Mouse (Mus musculus) layer of hippocampus, adult 11-12 months (tissue): ENCODE measurements around the gene Ltbp1.

ENCODE experiments used
- DNase-seq: peaks from one replicate; pipeline ENCODE4 v3.0.0; 2022; ENCODE audit warnings: low spot score

Ltbp1 gene

GRCm38 (mm10) chr17:75177920-75178867 is 172.8 kb downstream of the Ltbp1 start:
- DNase-seq: peak; percentile 10

GRCm38 (mm10) chr17:75179001-75179400 is 173.6 kb downstream of the Ltbp1 start:
- DNase-seq: no peak

- no peak for DNase-seq
Observed at GRCm38 (mm10) chr17:75180301-75180700, 174.9 kb downstream of the Ltbp1 start.

DNA sequence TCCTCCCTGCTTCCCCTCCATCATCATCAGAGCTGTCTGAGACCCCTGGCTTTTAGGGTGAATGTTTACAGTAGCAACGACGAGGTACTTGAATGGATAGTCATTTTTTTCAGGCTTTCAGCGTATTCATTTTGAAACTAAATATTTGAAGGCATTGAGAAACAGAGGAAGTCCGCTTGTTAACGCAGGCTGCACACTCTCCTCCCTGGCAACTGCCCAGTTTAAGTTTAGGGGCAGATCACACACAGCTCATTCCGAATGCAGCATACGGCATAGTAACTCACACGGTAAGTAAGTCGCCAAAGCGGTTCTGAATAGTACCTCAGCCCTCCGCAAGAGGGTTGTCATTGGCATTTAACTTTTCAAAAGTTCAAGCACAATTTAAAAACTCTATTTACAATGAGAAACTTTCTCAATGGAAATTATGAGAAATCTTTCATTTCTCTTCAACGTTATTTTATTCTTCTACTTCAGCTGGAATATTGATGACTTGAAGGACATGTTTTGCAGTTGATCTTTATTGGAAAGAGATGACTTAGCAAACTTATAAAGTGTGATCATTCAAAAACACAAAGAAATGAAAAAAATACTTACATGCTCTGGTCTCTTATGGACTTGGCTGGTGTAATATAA is 175.7 kb downstream of the Ltbp1 start:
- no peak for DNase-seq

- DNase-seq: no peak
Observed at GRCm38 (mm10) chr17:75182319-75183001, 177.1 kb downstream of the Ltbp1 start.

GRCm38 (mm10) chr17:75186732-75187509 is 181.6 kb downstream of the Ltbp1 start:
- DNase-seq: no peak

DNA sequence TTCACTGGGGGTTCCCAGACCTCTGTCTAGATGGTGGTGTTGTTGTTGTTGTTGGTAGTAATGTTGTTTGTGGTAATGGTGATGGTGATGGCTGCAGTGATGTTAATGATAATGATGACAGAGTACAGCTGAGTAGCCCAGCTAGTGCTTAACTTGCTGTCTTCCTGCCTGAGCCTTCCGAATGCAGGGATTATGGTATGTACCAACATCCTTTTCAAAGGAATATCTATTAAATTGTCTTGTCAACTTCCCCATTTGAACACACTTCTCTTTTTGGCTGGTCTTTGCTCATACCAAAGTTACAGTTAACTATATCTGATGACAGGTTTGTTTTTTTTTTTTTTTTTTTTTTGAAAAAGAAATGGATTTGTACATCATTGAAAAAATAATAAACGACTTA is 191.6 kb downstream of the Ltbp1 start:
- no peak for DNase-seq

- DNase-seq: no peak
Observed at GRCm38 (mm10) chr17:75198767-75199166, 193.4 kb downstream of the Ltbp1 start.

DNA sequence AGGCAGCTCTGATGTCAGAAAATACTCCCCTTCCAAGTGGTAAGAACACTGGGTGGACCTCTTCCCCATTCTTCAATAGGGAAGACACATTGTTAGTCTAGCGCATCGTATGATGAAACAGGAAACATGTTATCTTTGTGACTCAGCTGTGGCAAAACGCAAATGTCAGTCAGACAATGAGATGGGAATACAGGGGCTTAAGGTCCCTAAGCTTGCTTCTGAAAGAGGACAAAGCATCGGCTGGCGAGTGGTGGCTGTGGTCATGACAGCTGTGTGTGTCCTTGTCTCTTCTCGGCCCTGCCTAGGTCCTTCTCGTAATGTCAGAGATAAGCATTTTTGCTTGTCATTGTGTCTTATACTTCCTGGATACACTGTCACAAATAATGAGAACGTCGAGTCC is 194.3 kb downstream of the Ltbp1 start:
- DNase-seq: no peak

- no peak for DNase-seq
Observed at GRCm38 (mm10) chr17:75202314-75202713, 196.9 kb downstream of the Ltbp1 start.

- DNase-seq: no peak
Observed at GRCm38 (mm10) chr17:75204065-75204464, 198.7 kb downstream of the Ltbp1 start.

- DNase-seq: no peak
Observed at GRCm38 (mm10) chr17:75206281-75206680, 200.9 kb downstream of the Ltbp1 start.

DNA sequence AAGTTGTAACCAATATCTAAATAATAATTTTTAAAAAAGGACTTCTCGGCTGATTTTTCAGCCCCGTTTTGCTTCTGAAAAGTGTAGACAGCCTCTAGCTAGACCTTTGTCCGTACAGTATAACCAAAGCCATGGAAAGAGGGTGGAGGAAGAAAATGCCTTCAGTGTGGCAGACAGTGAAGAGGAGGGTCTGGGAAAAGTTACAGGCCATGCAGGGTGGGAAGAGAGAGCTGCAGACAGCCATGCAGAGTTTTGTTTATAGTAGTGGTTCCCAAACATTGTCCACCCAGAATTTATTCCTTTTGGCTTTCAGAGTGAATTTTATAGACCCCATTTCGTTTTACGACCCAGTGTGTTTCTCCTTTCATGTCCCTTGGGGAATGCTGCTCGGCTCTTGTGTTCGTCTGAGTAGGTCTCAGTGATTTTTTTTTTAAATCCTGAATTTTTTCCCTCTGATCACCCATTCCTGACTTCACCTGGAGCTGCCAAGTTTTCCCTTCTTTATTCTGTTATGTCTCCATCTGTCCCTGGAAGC is 202.9 kb downstream of the Ltbp1 start:
- DNase-seq: no peak

- no peak for DNase-seq
Observed at GRCm38 (mm10) chr17:75210526-75210925, 205.2 kb downstream of the Ltbp1 start.

DNA sequence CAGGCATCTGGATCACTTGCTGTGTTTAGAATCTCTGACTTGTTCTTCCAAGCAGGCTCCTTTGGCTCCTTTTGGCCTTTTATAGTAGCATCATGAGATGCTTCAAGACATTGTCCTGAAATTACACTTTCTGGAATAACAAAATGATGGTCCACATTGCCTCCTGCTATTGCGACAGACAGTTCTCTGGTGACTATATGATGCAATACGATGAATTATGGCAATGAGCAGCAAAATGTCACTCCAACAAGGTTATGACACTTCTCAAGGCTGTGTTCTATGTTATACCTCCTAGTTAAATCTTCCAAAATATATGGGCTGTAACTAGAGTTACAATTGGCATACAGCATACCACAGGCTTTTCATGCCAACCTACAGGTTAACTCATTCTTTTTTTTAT is 211.0 kb downstream of the Ltbp1 start:
- no peak for DNase-seq

DNA sequence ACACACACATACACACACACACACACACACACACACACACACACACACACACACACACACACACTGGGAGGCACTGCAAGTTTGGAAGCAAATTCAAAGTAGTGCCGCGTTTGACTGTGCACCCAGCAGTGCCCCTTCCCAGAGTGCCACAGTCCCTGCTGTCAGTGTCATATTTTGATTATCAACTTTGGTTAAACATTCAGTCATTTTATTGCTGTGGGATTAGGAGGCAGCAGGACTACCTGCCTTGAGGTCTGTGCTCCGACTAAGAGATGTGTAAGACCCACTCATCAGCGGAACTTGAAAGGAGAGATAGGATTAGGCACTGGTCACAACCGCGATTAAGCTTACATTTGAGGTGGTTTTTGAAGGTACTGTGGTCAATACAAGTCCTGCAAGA is 213.3 kb downstream of the Ltbp1 start:
- DNase-seq: no peak

DNA sequence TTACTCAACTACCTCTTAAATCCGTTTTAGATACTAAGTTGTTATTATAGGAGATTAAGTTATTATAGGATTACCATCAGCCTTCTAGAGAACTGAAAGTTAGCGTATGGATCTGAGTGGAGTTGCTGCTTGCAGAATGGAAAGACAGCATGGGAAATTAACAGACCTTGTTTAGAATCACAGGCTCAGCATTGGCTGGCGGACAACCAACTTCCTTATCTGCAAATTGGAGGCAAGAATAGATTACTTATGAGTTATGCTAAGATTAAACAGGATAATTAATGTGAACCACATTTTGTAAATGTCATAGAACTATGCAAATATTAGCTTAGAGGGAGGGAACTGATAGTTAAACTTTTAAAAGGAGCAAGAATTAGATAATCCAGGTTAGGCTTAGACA is 223.0 kb downstream of the Ltbp1 start:
- DNase-seq: no peak

DNA sequence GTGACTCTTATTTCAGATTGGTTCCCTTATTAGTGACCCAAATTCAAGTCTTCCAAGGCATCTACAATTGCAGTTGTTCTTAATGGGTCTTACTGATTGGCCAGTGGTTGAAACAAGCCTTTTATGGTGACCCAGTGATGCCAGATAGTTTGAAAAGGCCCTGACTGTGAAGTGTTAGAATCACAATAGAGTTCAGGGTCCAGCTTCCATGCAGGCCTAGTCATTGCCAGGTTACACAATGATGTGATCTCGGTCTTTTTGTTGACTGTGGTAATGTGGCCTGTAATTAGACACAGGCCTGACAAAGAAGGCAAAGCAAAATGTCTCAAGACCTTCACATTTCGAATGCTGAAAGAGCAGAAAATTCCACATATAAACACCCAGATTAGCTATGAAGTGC is 227.8 kb downstream of the Ltbp1 start:
- no peak for DNase-seq

GRCm38 (mm10) chr17:75233923-75234322 is 228.6 kb downstream of the Ltbp1 start:
- DNase-seq: no peak

DNA sequence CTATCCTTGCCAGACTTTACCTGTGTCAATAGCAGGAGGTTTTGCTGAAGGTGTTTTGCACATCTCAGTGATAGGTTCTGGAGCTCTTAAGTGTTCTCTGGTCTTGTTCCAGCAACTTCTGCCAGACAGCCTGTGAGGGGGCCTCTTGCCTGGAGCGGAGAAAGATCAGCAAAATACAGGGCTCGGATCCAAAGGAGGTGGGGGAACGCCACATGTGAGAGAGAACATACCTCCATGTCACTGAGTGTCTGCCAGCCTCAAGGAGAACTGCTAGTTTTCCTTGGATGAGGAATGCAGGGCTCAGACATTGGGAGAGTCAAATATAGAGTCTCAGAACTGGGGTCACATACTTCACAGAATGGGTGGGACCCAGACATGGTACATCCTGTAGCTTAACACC is 230.4 kb downstream of the Ltbp1 start:
- peak; percentile 6 for DNase-seq

GRCm38 (mm10) chr17:75236543-75236942 is 231.2 kb downstream of the Ltbp1 start:
- no peak for DNase-seq

DNA sequence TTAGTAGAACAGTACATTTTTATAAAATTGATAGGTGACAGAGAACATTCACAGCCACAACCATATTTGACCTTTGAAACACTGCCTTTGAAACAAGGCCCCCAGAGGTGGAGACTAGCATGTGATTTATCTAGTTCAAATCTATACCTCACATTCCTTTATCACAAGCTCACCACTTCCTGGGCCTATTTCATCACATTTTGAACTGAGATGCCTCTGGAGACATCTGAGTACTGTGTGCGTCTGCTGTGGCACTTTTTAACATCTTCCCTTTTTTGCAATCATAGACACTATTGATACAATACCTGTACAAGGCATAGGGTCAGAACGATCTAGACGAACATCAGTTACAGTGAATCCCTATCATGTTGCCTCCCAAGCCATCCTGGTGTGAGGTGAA is 232.1 kb downstream of the Ltbp1 start:
- no peak for DNase-seq
